Mouse (Mus musculus) MEL (cell line): Measurements from ENCODE around the gene Cst3. TPM values are rescaled to one million over a fixed set of nuclear protein-coding genes. Genes with fewer than 3 reads are reported as not detected.

ENCODE experiments used
- DNase-seq: peaks from one replicate; pipeline ENCODE4 v3.0.0; 2011; ENCODE audit warnings: low read depth, low spot score
- H3K27ac ChIP-seq: 2 replicates; pipeline ENCODE4 v1.5.1; 2012; ENCODE audit warnings: low read depth, mild to moderate bottlenecking, control low read depth, low read length, moderate library complexity; ENCODE audit not compliant: control insufficient read depth
- H3K27me3 ChIP-seq, 2 experiments: fragments of 150-350 bp in 1 of 2; sonication (generic) in 1 of 2; 2 replicates each; pipeline ENCODE4 v1.6.1; 2012; ENCODE audit warnings: low read length in 2 of 2, mild to moderate bottlenecking in 2 of 2, improper control_type of control experiment in 1 of 2, moderate library complexity in 1 of 2; ENCODE audit not compliant: insufficient read depth in 2 of 2, control insufficient read depth in 1 of 2
- H3K36me3 ChIP-seq, 2 experiments: 2 replicates each; pipeline ENCODE4 v1.6.1; 2012 to 2014; ENCODE audit warnings: low read length in 2 of 2, improper control_type of control experiment in 1 of 2, inconsistent platforms in 1 of 2, mild to moderate bottlenecking in 1 of 2; ENCODE audit not compliant: insufficient read depth in 2 of 2, control insufficient read depth in 1 of 2
- H3K4me1 ChIP-seq, 2 experiments: fragments of 150-350 bp in 1 of 2; sonication (generic) in 1 of 2; 2 replicates each; pipeline ENCODE4 v1.6.1; 2012; ENCODE audit warnings: low read length in 2 of 2, improper control_type of control experiment in 1 of 2, mild to moderate bottlenecking in 1 of 2; ENCODE audit not compliant: insufficient read depth in 2 of 2, control insufficient read depth in 1 of 2
- H3K4me3 ChIP-seq, 2 experiments: fragments of 150-350 bp in 1 of 2; sonication (generic) in 1 of 2; 2 replicates each; pipeline ENCODE4 v1.5.1; 2012; ENCODE audit warnings: low read depth in 2 of 2, low read length in 2 of 2, mild to moderate bottlenecking in 2 of 2, moderate library complexity in 2 of 2, control low read depth in 1 of 2, improper control_type of control experiment in 1 of 2; ENCODE audit not compliant: control insufficient read depth in 1 of 2, insufficient read depth in 1 of 2
- H3K79me2 ChIP-seq: 2 replicates; pipeline ENCODE4 v1.6.1; 2012; ENCODE audit warnings: mild to moderate bottlenecking, low read length, moderate library complexity; ENCODE audit not compliant: control insufficient read depth, poor library complexity, insufficient read depth
- H3K9ac ChIP-seq: 2 replicates; pipeline ENCODE4 v1.6.1; 2012; ENCODE audit warnings: low read depth, mild to moderate bottlenecking, control low read depth, low read length, moderate library complexity; ENCODE audit not compliant: control insufficient read depth, poor library complexity, severe bottlenecking
- H3K9me3 ChIP-seq: fragments of 150-350 bp; sonication (generic); replicated peaks from 2 replicates; pipeline ENCODE4 v1.6.1; 2012; ENCODE audit warnings: mild to moderate bottlenecking, low read length, improper control_type of control experiment, moderate library complexity; ENCODE audit not compliant: insufficient read depth
- BHLHE40 ChIP-seq: IDR thresholded peaks from 2 replicates; pipeline ENCODE4 v1.6.1; 2012; ENCODE audit warnings: low read depth, mild to moderate bottlenecking, inconsistent platforms, low read length, improper control_type of control experiment, borderline replicate concordance
- CHD1 ChIP-seq: IDR thresholded peaks from 2 replicates; pipeline ENCODE4 v1.6.1; 2012; ENCODE audit warnings: low read depth, mild to moderate bottlenecking, inconsistent platforms, low read length, improper control_type of control experiment
- CHD2 ChIP-seq: IDR thresholded peaks from 2 replicates; pipeline ENCODE4 v1.6.1; 2011; ENCODE audit warnings: low read length, improper control_type of control experiment
- ELF1 ChIP-seq: IDR thresholded peaks from 2 replicates; pipeline ENCODE4 v1.6.1; 2014; ENCODE audit warnings: low read depth, mild to moderate bottlenecking, inconsistent platforms, low read length, improper control_type of control experiment, moderate library complexity
- EP300 ChIP-seq, 2 experiments: IDR thresholded peaks; 2 replicates each; pipeline ENCODE4 v1.6.1; 2011; ENCODE audit warnings: improper control_type of control experiment in 2 of 2, low read length in 2 of 2, low read depth in 1 of 2, mild to moderate bottlenecking in 1 of 2
- GABPA ChIP-seq: IDR thresholded peaks from 2 replicates; pipeline ENCODE4 v1.6.1; 2012; ENCODE audit warnings: low read depth, mild to moderate bottlenecking, inconsistent platforms, low read length, improper control_type of control experiment, moderate library complexity
- GATA1 ChIP-seq: IDR thresholded peaks from 2 replicates; pipeline ENCODE4 v1.6.1; 2011; ENCODE audit warnings: low read depth, low read length, improper control_type of control experiment
- HCFC1 ChIP-seq: IDR thresholded peaks from 2 replicates; pipeline ENCODE4 v1.6.1; 2012; ENCODE audit warnings: low read depth, mild to moderate bottlenecking, inconsistent platforms, low read length, improper control_type of control experiment, moderate library complexity
- JUND ChIP-seq: IDR thresholded peaks from 2 replicates; pipeline ENCODE4 v1.6.1; 2011; ENCODE audit warnings: low read depth, mild to moderate bottlenecking, improper control_type of control experiment, low read length
- KAT2A ChIP-seq: conservative IDR thresholded peaks from 2 replicates; pipeline ENCODE4 v1.6.1; 2012; ENCODE audit warnings: low read depth, low read length, improper control_type of control experiment, inconsistent platforms
- MAX ChIP-seq: IDR thresholded peaks from 2 replicates; pipeline ENCODE4 v1.6.1; 2011; ENCODE audit warnings: low read length, improper control_type of control experiment
- MEF2A ChIP-seq: IDR thresholded peaks from 2 replicates; pipeline ENCODE4 v1.6.1; 2014; ENCODE audit warnings: low read depth, mild to moderate bottlenecking, inconsistent platforms, low read length, improper control_type of control experiment; ENCODE audit not compliant: poor library complexity, insufficient replicate concordance, severe bottlenecking; ENCODE audit errors: extremely low read depth
- MXI1 ChIP-seq: IDR thresholded peaks from 2 replicates; pipeline ENCODE4 v1.6.1; 2011; ENCODE audit warnings: mild to moderate bottlenecking, low read depth, low read length, improper control_type of control experiment
- MYC ChIP-seq: IDR thresholded peaks from 2 replicates; pipeline ENCODE4 v1.6.1; 2011; ENCODE audit warnings: low read depth, mild to moderate bottlenecking, low read length, improper control_type of control experiment, moderate library complexity
- NRF1 ChIP-seq: IDR thresholded peaks from 2 replicates; pipeline ENCODE4 v1.6.1; 2014; ENCODE audit warnings: low read depth, mild to moderate bottlenecking, inconsistent platforms, low read length, improper control_type of control experiment, moderate library complexity; ENCODE audit not compliant: poor library complexity, insufficient read depth, severe bottlenecking
- POLR2A ChIP-seq, 2 experiments: IDR thresholded peaks; 2 replicates each; pipeline ENCODE4 v1.6.1; 2011 to 2012; ENCODE audit warnings: low read length in 2 of 2, mild to moderate bottlenecking in 2 of 2, control low read depth in 1 of 2, improper control_type of control experiment in 1 of 2, low read depth in 1 of 2, moderate library complexity in 1 of 2; ENCODE audit not compliant: control insufficient read depth in 1 of 2, insufficient read depth in 1 of 2, poor library complexity in 1 of 2
- POLR2AphosphoS2 ChIP-seq: IDR thresholded peaks from 2 replicates; pipeline ENCODE4 v1.6.1; 2011; ENCODE audit warnings: low read length, improper control_type of control experiment
- RAD21 ChIP-seq: IDR thresholded peaks from 2 replicates; pipeline ENCODE4 v1.6.1; 2011; ENCODE audit warnings: mild to moderate bottlenecking, low read depth, low read length, improper control_type of control experiment
- RCOR1 ChIP-seq: IDR thresholded peaks from 2 replicates; pipeline ENCODE4 v1.6.1; 2012; ENCODE audit warnings: low read depth, mild to moderate bottlenecking, inconsistent platforms, low read length, improper control_type of control experiment
- SIN3A ChIP-seq: IDR thresholded peaks from 2 replicates; pipeline ENCODE4 v1.6.1; 2012; ENCODE audit warnings: low read length, improper control_type of control experiment, inconsistent platforms
- SMC3 ChIP-seq: IDR thresholded peaks from 2 replicates; pipeline ENCODE4 v1.6.1; 2011; ENCODE audit warnings: low read depth, low read length, improper control_type of control experiment
- TAL1 ChIP-seq: IDR thresholded peaks from 2 replicates; pipeline ENCODE4 v1.6.1; 2012; ENCODE audit warnings: mild to moderate bottlenecking, inconsistent platforms, low read length, moderate library complexity, mixed read lengths
- TBP ChIP-seq: IDR thresholded peaks from 2 replicates; pipeline ENCODE4 v1.8.0; 2011; ENCODE audit warnings: low read depth, low read length, improper control_type of control experiment
- TCF12 ChIP-seq: IDR thresholded peaks from 2 replicates; pipeline ENCODE4 v1.6.1; 2014; ENCODE audit warnings: low read depth, mild to moderate bottlenecking, inconsistent platforms, low read length, improper control_type of control experiment, moderate library complexity
- UBTF ChIP-seq: IDR thresholded peaks from 2 replicates; pipeline ENCODE4 v1.6.1; 2012; ENCODE audit warnings: low read depth, mild to moderate bottlenecking, inconsistent platforms, low read length, improper control_type of control experiment, moderate library complexity, borderline replicate concordance; ENCODE audit not compliant: insufficient read depth
- USF1 ChIP-seq: IDR thresholded peaks from 2 replicates; pipeline ENCODE4 v1.6.1; 2014; ENCODE audit warnings: low read depth, mild to moderate bottlenecking, inconsistent platforms, low read length, improper control_type of control experiment, moderate library complexity
- USF2 ChIP-seq, 2 experiments: IDR thresholded peaks; 2 replicates each; pipeline ENCODE4 v1.6.1; 2011 to 2012; ENCODE audit warnings: improper control_type of control experiment in 2 of 2, low read length in 2 of 2, borderline replicate concordance in 1 of 2, inconsistent platforms in 1 of 2, low read depth in 1 of 2, mild to moderate bottlenecking in 1 of 2; ENCODE audit not compliant: insufficient read depth in 1 of 2
- ZC3H11A ChIP-seq: IDR thresholded peaks from 2 replicates; pipeline ENCODE4 v1.6.1; 2012; ENCODE audit warnings: low read depth, mild to moderate bottlenecking, inconsistent platforms, low read length, improper control_type of control experiment
- ZMIZ1 ChIP-seq: IDR thresholded peaks from 2 replicates; pipeline ENCODE4 v1.6.1; 2012; ENCODE audit warnings: low read depth, mild to moderate bottlenecking, inconsistent platforms, low read length, improper control_type of control experiment, moderate library complexity
- polyA plus RNA-seq, 2 experiments: library from polyadenylated mRNA; stranded (reverse) in 1 of 2; unstranded in 1 of 2; fragments of >175 nt in 1 of 2; fragments of >200 nt in 1 of 2; gene quantifications; 2 replicates each; pipeline versions ENCODE4 v1.2.1 to v1.2.4; 2012; ENCODE audit warnings: low replicate concordance in 2 of 2, low read depth in 1 of 2; ENCODE audit not compliant: insufficient read length in 2 of 2, insufficient read depth in 1 of 2, missing spikeins in 1 of 2
- total RNA-seq: library from RNA; depleted of rRNA; stranded (reverse); fragments of 300-350 nt; gene quantifications from 2 replicates; pipeline ENCODE4 v1.2.3, GENCODE M21; 2012

The Cst3 gene
- total and polyA plus RNA-seq, 3 experiments = 114 to 122 TPM; not detected in 1

DNA sequence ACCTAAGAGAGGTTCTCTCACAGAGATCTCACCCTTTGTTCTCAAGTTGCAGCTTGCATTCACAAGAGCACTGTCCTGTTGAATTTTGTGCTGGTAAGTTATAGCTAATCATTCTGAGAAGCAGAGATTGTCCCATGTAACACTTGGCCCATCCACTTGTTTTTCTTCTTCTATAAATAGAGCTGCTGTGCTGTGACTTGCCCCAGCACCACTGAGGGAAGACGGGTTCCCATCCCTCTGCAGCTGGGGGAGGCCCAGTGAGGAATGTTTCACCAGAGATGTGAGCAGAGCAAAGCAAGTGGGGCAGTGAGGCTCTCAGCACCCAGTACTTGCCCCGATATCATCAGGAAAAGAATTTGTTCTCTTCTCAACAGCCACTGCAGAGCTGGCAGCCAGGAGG is 10.5 kb downstream of the Cst3 start, which contains the start of gene 9230104L09Rik:
Gene 9230104L09Rik (minus strand): TSS at position 73 of the 400 bp plus-strand sequence.
- Histone ChIP-seq H3K79me2 (no peaks in the 10 kb centered on the region), H3K4me3 (no peak within 1 kb of the TSS), H3K9me3 (no peaks in the 10 kb centered on the region), H3K27ac (no peak within 1 kb of the TSS), H3K4me1 (no peaks in the 10 kb centered on the region), H3K9ac (no peak within 1 kb of the TSS), H3K36me3 (no peaks in the 10 kb centered on the region), H3K27me3 (no peaks in the 10 kb centered on the region; a peak in 1 of 4 replicates)
- TF ChIP-seq GATA1 = no peak
- TF ChIP-seq USF1 = no peak
- no peak for TF ChIP-seq CHD1
- TF ChIP-seq RAD21 = no peak
- TF ChIP-seq SIN3A = no peak
- no peak for TF ChIP-seq JUND
- no peak for TF ChIP-seq SMC3
- no peak for TF ChIP-seq RCOR1
- no peak for TF ChIP-seq ZC3H11A
- no peak for TF ChIP-seq MYC
- TF ChIP-seq UBTF = no peak
- no peak for TF ChIP-seq TAL1
- no peak for TF ChIP-seq MXI1
- TF ChIP-seq KAT2A = no peak
- TF ChIP-seq ZMIZ1 = no peak
- TF ChIP-seq TCF12 = no peak
- TF ChIP-seq POLR2AphosphoS2 = no peak
- no peak for TF ChIP-seq EP300 (IDR thresholded peaks at IDR 0.05; ENCODE audit: low read depth in 1 of 2, low read length in 2 of 2)
- TF ChIP-seq TBP = no peak
- DNase-seq = no peak

DNA sequence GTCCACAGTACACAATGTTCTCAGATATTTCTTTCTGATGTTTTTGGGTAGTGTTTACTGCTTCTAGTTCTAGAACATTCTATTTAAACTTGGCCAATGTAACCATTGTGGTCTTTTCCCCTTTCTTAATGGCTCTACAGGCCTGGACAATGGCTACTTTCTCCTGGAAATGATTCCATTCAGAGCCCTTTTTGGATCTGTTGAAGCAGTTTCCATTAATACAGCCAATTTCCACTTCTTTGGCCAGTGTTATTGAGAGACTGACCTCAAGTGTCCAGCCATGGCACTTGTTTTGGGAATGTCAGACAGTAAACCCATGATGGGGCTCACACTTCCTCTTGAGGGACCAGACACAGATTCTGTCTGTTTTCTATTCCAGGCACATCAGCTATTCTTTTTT is 13.8 kb downstream of the Cst3 start:
- Histone ChIP-seq H3K79me2 (no peaks in the 10 kb centered on the region), H3K4me1 (peaks cover 0 to 3% of the 10 kb centered on the region in 2 experiments; a peak in 1 of 4 replicates), H3K9ac (no peak overlapping the region), H3K36me3 (no peaks in the 10 kb centered on the region), H3K27ac (no peak overlapping the region), H3K9me3 (no peaks in the 10 kb centered on the region), H3K27me3 (no peaks in the 10 kb centered on the region; a peak in 1 of 4 replicates), H3K4me3 (no peak overlapping the region)
- DNase-seq = no peak
- TF ChIP-seq ZMIZ1 (no peak), TCF12 (no peak), SIN3A (no peak), JUND (no peak), MAX (no peak), POLR2A (IDR thresholded peaks at IDR 0.05; ENCODE audit: control insufficient read depth in 1 of 2, insufficient read depth in 1 of 2, low read depth in 1 of 2, low read length in 2 of 2, poor library complexity in 1 of 2) (no peak), NRF1 (no peak), ELF1 (no peak), UBTF (no peak), CHD2 (no peak), USF1 (no peak), BHLHE40 (no peak), RCOR1 (no peak), TBP (no peak), EP300 (IDR thresholded peaks at IDR 0.05; ENCODE audit: low read depth in 1 of 2, low read length in 2 of 2) (no peak), GABPA (no peak), HCFC1 (no peak), USF2 (IDR thresholded peaks at IDR 0.05; ENCODE audit: borderline replicate concordance in 1 of 2, insufficient read depth in 1 of 2, low read depth in 1 of 2, low read length in 2 of 2) (no peak), MEF2A (no peak)
